Mouse (Mus musculus): ENCODE data around the gene Naglu.
A peak's percentile ranks its signal among the peaks of the same experiment; 100 is the strongest.

The Naglu gene

DNA sequence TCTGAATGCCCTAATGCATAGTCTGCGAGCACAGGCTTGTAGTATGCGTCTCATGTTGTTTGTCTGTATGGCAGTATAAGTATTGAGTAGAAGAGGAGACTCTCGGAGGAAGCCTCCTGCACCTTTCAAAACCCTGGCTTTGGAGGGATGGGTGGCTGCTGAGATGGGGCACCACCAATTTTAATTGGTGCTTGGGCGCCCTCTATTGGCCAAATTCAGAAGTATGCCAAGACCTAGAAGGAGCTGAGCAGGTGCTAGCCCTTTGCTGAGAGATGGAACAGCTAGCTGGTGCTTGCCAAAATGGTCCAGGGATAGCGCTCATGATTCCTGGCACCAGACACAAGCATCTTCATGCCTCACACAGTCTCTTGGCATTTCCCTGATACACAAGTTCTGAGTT is 12.0 kb upstream of the Naglu start:
- DNase-seq (ENCODE audit: low read depth, low spot score) = peak; percentile 93

DNA sequence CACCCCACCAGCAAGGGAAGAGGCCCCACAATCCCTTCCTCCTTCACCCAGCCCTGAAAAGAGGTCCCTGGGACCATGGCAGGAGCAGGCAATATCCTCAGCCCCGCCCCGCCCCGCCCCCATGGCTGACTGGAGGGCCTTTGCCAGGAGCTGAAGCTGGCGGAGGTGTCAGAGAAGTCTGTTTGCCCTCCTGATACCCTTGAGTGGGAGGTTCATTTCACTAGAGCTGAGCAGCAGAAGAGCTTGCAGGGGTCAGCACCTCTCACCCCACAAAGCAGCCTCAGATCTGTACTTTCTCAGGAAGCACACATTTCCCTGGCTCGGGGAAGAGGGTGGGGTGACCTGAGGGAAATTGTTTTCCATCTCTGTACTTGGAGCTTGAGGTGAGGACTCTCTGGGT is 11.1 kb upstream of the Naglu start:
- no peak for DNase-seq (ENCODE audit: low read depth, low spot score)

DNA sequence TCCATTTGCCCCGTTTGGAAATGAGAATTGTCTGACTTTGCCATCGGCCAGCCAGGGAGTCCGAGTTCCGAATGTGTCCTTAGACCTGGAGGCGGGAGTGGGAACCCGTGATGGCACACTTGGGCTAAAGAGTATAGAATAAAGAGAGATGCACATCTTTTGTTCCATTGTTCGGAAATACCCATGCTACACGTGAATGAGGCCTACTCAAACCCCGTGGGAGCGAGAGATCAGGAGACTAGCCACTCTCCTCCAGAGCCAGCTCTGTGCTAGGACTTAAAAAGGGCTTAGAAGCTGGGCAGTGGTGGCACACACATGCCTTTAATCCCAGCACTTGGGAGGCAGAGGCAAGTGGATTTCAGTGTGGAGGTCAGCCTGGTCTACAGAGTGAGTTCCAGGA is 10.3 kb upstream of the Naglu start:
- no peak for DNase-seq (ENCODE audit: low read depth, low spot score)

DNA sequence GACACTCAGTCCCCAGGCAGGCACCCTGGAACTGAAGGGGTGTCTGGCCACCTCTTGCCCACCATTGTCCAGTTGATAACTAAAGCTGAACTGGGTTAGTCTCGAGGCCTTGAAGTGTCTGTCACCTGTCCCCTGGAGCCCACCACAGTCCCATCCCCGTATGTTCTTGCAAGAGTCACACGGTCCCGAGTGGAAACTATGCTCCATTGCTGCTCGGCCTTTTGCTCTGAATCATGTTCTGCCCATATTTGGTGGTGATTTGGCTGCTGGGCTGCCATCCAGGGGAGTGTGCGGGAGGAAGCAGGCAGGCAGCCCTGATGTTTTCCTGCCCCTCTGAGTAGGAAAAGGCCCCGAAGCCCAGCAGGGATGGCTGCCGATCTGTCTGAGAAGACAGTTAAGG is 9.7 kb upstream of the Naglu start:
- DNase-seq (ENCODE audit: low read depth, low spot score) = peak; percentile 86

DNA sequence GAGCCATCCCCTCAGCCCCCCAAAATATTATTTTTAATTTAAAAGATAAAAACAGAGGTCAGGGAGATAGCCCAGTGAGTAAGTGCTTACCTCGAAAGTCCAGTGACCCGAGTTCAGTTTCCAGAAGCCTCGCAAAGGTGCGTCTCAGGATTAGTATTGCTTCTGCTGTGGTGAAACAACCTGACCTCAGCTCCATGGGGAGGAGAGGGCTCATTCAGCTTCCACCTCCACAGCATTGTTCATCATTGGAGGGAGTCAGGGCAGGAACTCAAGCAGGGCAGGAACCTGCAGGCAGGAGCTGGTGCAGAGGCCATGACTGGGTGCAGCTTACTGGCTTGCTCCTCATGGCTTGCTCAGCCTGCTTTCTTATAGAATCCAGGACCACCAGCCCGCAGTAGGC is 8.8 kb upstream of the Naglu start:
- no peak for DNase-seq (ENCODE audit: low read depth, low spot score)

DNA sequence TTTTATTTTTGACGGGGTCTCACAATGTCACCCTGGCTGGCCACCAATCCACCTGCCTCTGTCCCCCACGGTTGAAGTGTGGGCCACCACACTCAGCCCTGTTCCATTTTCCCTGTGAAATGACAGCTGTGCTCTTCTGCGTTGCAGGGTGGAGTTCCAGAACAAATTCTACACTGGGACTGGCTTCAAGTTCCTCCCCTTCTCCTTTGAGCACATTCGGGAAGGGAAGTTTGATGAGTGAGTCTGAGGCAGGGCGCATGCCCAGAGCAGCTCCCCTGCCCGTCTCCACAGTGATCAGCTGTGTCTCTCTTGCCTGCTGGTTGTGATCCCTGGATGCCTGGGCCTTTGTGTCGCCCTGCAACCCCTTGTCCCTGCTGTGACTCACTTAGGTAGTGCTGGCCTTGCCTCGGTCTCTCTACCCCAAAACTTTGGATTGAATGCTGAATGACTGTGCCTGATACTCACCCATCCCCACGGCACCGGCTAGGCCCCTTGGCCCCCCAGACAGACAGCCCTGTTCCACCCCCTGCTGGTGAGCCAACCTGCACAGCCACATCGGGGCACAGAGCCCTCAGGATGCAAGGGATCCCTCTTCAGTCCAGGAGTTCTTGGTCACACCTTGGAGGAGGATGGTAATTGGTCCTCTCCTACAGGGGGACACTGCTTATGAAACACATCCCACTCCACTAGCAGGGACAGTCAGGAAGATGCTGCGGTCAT is 7.5 kb upstream of the Naglu start:
- no peak for DNase-seq (ENCODE audit: low read depth, low spot score)

DNA sequence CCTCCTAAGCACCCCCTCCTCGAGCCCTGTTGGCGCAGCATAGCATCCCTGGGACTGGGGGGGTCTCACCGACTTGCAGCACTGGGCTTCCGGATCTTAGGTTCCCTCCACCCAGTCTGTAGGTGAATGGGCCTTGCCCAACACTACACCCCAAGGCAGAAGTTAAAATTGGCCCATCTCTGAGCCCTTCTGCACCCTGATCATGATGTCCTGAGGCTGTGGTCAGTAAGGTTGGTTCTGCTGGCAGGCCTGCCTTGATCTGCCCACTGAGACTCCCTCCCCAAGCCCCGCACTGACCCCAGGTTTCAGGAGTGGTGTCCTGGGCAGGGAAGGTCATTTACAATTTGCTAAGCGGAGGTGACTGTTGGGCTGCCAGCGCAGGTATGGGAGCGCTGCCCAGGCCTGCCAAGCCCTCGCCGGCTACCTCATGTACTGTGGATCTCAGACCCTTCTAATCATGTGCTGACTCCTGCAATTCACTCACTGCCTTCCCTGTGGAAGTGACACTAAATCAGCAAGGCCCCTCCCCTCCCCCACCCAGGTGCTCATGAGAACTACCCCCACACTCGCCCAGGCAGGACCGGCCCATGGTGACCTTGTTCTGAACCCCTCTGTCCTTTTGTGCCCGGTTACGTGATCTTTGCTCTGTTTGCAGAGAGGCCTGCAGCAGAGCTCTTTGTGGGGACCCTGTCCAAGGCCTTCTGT is 6.7 kb upstream of the Naglu start:
- DNase-seq (ENCODE audit: low read depth, low spot score) = no peak

DNA sequence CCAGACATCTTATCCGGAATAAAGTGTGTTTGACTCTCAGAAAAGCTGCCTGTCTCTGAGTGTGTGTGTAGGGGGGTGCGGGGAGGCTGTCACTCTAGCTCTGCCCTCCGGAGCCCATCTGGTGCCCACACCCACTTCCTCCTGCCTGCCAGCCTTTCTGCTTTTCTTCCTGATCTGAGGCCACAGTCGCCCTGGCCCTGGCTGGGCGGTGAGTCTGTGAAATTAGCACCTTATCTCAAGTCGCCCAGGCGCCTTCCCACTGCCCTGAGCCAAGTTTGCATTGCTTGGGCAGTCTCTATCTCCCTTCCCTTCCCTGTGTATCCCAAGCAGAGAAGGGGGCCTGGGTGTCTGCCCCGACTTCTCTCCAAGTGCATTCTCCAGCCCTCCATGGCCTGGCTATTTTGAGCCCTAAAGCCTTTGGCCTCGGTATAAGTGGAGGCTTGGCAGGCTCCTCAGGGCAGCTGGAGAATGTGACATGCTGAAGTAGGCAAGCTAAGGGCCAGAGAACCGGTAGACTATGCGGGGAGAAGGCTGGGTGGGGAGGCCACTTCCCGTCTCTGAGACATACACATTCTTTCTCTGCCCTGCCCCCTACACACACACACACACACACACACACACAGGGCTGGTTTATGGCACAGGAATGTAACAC is 6.0 kb upstream of the Naglu start:
- peak; percentile 74 for DNase-seq (ENCODE audit: low read depth, low spot score)

DNA sequence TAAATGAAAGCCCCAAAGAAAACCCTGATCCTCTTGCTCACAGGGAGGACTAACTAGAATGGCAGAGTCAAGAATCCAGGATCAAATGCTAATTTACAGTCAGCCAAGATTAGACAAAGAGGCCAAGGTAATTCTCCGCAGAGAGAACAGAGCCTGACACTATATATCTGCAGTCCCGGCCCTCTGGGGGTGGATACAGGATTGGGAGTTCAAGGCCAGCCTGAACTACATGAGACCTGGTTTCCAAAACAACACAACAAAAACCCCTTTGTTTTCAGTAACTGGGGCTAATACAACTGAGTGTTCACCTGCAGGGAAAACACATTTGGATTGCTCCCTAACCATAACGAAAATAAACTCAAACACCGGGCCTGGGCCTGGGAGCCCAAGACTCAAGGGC is 5.3 kb upstream of the Naglu start:
- no peak for DNase-seq (ENCODE audit: low read depth, low spot score)

DNA sequence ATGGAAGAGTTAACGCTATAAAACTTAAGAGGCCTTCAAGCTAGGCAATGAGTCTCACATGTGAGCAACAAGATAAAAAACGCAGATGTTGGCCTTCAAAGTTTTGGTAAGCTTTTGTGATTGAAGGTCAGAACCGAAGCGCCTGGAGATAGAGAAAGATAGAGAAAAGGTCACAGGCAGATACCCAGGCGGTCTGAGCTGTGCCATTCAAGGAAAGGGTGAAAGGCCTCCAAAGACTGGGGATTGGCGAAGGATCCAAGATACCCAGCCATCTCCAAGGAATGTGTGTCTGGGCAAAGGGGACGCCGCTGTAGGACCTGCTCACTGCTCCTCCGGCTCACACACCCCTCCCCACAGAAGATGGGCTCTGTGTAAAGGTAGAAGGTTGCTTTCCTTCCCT is 4.8 kb upstream of the Naglu start:
- no peak for DNase-seq (ENCODE audit: low read depth, low spot score)

DNA sequence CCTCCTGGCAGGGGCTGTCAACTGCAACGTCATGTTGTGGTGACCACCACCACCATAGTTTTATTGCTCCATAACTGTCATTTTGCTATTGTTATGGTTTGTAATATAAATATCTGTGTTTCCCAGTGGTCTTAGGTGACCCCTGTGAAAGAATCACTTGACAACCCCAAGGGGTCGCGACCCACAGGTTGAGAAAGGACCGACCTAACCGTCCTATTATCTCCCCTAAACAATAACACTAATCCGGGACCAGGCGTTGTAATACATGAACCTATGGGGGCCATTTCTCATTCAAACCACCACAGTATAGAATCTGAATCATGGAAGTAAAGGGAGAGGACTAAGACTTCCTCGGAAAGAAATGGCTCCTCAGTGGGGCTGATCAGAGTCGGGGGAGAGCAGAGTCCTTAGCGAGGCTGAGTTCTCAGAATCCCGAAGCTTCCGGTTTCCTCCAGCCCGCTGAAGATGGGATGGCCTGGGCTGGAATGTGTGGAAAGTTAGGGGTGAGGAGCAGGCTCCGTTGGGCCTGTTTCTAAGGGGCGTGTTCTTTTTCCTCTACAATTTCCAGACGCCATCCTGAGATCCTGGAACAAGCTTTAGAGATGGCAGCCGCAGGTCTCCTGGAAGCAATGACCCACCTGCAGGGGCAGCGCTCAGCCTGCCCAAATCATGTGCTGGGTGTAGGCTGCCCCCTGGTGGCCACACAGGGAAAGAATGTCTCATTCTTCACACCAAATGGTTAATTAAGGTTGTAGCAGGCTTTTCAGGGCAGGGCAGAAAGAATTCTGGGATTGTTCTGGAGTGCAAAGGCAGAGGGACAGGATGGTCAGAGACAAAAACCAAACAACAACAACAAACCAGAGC is 3.0 kb upstream of the Naglu start:
- DNase-seq (ENCODE audit: low read depth, low spot score) = peak; percentile 83

DNA sequence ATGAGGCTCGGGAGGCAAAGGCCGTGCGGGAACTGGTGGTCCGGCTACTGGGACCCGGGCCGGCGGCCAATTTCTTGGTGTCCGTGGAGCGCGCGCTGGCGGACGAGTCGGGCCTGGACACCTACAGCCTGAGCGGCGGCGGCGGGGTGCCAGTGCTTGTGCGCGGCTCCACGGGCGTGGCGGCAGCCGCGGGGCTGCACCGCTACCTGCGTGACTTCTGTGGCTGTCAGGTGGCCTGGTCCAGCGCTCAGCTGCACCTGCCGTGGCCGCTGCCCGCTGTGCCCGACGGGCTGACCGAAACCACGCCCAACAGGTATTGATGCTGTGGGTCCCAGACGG is 346 bp downstream of the Naglu start:
- DNase-seq (ENCODE audit: low read depth, low spot score) = no peak

DNA sequence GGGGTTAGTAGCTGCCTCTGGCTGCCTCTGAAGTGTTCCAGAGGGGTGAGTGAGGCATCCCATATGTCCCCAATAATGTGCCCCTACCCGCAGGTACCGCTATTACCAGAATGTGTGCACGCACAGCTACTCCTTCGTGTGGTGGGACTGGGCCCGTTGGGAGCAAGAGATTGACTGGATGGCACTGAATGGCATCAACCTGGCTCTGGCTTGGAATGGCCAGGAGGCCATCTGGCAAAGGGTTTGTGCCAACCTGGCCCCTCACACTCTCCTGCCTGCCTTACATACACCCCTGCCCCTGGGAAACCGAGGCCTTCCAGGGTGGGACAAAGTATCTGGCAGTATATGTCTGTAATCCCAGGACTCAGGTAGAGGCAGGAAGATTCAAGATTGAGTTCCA is 1.2 kb downstream of the Naglu start:
- DNase-seq (ENCODE audit: low read depth, low spot score) = no peak

DNA sequence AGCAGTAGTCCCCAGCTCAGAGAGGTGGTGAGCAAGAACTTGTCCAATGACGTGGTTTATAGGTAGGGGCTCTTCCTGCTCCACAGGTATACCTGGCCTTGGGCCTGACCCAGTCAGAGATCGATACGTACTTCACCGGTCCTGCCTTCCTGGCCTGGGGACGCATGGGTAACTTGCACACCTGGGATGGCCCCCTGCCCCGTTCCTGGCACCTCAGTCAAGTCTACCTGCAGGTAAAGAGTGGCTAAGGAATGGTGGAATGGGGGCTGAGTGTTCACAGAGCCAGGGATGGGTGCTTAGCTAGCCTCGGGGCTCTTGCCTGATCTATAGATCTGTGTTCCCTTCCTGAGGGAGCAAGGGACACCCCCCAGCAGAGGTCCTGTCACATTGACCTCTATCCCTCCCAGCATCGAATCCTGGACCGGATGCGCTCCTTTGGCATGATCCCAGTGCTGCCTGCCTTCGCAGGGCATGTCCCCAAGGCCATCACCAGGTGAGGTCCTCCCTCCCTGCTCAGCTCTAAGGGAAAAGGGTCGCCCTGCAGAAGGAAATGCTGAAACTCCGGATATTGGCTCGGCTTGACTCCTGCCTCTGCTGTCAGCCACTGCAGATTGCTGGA is 2.1 kb downstream of the Naglu start:
- DNase-seq (ENCODE audit: low read depth, low spot score) = no peak

DNA sequence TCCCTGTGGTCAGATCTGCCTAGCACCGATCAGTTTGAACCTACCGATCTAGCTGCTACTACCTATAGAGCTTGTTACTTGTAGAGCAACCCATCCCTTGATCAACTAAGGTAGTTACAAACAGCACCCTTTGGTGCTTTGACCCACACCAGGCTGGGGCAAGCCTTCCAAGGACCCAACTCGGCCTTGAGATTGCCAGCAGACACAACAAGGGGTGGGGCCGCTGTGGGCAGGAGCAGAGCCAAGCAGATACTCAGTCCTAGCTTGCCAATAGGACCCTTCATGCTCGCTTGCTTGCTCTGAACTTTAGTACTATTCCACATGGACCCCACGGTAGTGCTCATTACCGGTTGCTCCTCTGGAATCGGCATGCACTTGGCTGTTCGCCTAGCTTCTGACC is 8.3 kb downstream of the Naglu start, which contains the start of gene Hsd17b1:
Gene Hsd17b1 (plus strand): TSS at position 291 of the 400 bp plus-strand sequence.
- DNase-seq (ENCODE audit: low read depth, low spot score) = no peak

DNA sequence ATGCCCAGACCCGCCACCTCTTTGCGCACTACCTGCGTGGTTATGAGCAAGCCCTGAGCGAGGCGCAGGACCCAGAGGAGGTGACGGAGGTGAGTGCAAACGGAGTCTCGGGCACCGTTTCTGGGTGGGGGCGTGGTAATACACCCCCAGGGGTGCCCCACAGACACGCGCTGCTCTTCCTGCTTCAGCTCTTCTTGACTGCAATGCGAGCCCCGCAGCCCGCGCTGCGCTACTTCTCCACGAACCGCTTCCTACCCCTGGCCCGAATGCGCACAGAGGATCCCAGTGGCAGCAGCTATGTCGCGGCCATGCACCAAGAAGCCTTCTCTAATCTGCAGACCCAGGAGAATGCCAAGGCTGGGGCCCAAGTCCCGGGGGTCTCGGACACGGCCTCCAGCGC is 9.9 kb downstream of the Naglu start:
- no peak for DNase-seq (ENCODE audit: low read depth, low spot score)

DNA sequence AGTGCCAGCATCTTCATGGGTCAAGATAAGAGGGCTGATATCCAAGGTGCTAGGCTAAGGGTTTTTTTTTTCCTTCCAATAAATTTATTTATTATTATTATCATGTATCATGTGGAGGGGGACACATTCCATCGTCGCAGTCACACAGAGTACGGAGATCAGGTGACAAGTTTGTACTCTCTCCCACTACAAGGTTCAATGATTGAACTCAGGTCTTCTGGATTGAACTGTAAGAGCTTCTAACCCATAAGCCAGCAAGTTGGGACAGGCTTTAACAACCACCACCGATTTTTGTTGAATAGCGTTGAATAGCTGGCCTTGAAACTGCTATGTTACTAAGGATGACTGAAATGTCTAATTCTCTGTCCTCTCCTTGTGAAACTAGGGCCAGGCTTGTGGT is 10.6 kb downstream of the Naglu start:
- no peak for DNase-seq (ENCODE audit: low read depth, low spot score)

DNA sequence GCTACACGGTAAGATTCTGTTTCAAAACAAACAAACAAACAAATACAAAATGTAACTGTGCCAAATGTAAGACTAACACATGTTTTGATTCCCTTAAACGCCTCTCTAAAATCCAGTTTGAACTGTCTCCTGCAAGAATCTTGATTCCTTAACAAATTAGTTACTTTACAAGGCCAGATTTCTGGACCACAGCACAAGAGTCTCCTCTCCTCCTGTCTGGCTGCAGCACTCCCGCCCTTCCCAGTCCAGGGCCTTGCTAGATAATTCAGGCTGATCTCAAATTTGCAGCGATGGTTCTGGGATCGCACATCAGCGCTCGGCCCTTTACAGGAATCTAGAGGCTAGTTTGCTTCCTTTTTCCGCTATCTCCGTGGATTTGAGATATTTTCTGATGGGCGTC is 11.8 kb downstream of the Naglu start:
- DNase-seq (ENCODE audit: low read depth, low spot score) = no peak

DNA sequence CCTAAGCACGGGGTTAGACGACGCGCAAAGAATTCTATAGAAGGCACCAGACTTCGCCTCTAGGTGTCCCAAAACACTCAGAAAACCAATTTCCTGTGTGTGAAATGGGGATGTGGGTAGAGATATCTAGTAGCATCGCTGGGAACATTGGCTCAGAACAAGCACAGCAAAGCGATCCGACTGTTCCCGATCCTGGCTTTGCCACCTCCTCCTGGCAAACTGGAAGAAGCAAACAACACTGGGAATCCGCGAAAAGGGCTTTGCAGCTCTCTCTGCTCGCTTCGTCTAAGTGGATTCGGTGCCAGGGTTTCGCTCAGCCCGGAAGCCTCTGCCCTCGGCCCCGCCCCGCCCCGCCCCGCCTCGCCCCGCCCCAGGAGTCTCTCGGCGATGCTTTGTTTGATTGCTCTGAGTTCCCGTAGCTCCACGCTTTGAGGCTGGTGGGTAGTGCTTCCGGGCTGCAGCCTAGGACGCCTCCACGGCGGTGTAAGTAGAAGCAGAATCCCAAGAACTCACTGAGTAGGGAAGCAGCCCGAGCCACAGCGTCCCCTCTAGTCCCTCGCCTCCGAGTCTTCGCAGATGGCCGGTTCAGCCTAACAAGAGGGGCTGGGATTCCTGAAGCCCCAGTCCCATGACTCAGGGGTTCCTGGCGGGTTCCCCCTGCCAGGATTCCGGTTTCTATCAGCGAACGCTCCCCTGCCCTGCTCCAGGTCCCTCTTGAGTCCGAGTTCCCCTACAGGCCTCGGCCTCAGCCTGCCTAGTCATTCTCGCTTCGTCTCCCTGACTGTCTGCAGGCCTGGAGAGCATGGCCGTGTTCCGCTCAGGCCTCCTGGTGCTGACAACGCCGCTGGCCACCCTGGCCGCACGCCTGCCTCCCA is 12.6 kb downstream of the Naglu start, which contains the start of gene Coasy:
Gene Coasy (plus strand): TSS at position 358 of the 875 bp plus-strand sequence.
- DNase-seq (ENCODE audit: low read depth, low spot score) = peak; percentile 98

DNA sequence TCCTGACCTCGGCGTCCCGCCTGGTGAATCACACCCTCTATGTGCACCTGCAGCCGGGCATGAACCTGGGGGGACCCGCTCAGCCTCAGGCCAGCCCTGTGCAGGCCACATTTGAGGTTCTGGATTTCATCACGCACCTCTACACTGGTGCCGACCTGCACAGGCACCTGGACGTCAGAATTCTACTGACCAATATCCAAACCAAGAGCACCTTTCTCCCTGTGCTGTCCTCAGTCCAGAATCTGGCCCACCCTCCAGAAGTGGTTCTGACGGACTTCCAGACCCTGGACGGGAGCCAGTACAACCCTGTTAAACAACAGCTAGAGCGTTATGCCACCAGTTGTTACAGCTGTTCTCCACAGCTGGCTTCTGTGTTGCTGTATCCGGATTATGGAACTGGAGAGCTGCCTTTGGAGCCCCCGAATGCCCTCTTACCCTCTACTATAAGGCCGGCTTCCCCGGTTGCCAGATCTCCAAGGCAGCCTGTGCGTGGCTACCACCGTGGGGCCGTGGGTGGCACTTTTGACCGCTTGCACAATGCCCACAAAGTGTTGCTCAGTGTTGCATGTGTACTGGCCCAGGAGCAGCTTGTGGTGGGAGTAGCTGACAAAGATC is 13.4 kb downstream of the Naglu start:
- peak; percentile 52 for DNase-seq (ENCODE audit: low read depth, low spot score)
